Comparison of ENCODE assay signal across 11 mouse cellular contexts in the genomic region with DNA sequence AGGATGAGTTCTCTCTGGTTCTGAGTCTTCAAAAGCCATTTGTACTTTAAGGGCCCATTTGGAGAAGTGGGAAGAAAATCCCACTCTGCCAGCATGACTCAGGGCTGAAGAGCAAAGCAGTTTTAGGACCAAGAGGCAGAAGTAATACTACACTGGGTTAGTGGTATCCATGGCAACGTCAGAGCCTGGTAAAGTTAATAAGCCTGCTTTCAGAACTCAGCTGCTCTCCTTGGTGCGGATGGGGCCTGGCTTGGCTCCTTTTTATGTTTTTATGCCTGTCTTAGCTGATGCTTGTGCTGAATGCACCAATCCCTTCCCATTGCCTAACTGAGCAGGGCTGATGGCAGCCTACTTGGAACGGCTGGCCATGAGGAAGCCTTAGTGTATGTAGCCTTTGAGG.
DNase-seq lines count a peak whose midpoint lies in the region; ATAC-seq lines count a peak whose summit lies in the region.
"Had no signal": no experiment of that assay in that cellular context is flagged by ENCODE, and none has a peak within 500 bp of the region (broad histone marks: within the 10 kb centered on the region; RNA-seq: fewer than 3 reads in every experiment).

No protein-coding gene starts in this region.

- H3K36me3 ChIP-seq in embryonic facial prominence, embryonic 14.5 days (ENCODE audit: control insufficient read depth, insufficient read depth, low read length): no peaks in the 10 kb centered on the region
- H3K36me3 ChIP-seq in midbrain, embryonic 11.5 days (ENCODE audit: control insufficient read depth, insufficient read depth, low read length): no peaks in the 10 kb centered on the region
- H3K36me3 ChIP-seq: liver, embryonic 15.5 days had no signal

- H3K9ac ChIP-seq in embryonic facial prominence, embryonic 14.5 days (ENCODE audit: low read depth, low read length): no peak overlapping the region
- H3K9ac ChIP-seq in midbrain, embryonic 11.5 days (ENCODE audit: low read length): no peak overlapping the region
- H3K9ac ChIP-seq: liver, embryonic 15.5 days had no signal

- no peak overlapping the region for H3K4me3 ChIP-seq in embryonic facial prominence, embryonic 14.5 days (ENCODE audit: low read depth, low read length)
- H3K4me3 ChIP-seq in midbrain, embryonic 11.5 days (ENCODE audit: low read depth, low read length): no peak overlapping the region
- H3K4me3 ChIP-seq: liver, embryonic 15.5 days had no signal

- DNase-seq in brain, adult 2 months (ENCODE audit: low read depth, low spot score): peak; percentile 93
- peak; percentile 84 for DNase-seq in embryonic facial prominence, embryonic 14.5 days (ENCODE audit: low spot score)
- peak; percentile 48 to 72 for DNase-seq in layer of hippocampus, adult 18-20 months (ENCODE audit: low spot score in 2 of 2)
- peak; percentile 86 for DNase-seq in midbrain, embryonic 11.5 days (ENCODE audit: low spot score, missing footprints)
- no peak for DNase-seq in gastrocnemius, postnatal 14 days
- DNase-seq in heart, adult 11 months: no peak
- no peak for DNase-seq in ovary, postnatal 10 days (ENCODE audit: low spot score)
- DNase-seq in cerebellum, adult 11-12 months: no peak
- DNase-seq: gastrocnemius, postnatal 10 days had no signal

- 35% methylated on average over 3 of the region's 3 CpGs for WGBS in embryonic facial prominence, embryonic 14.5 days
- WGBS in midbrain, embryonic 11.5 days: 34% methylated on average over 3 of the region's 3 CpGs

- no peaks in the 10 kb centered on the region for H3K27me3 ChIP-seq in embryonic facial prominence, embryonic 14.5 days (replicated peaks; ENCODE audit: control insufficient read depth, insufficient read depth, low read length)
- H3K27me3 ChIP-seq in midbrain, embryonic 11.5 days (ENCODE audit: control insufficient read depth, insufficient read depth, low read length): no peaks in the 10 kb centered on the region
- H3K27me3 ChIP-seq: liver, embryonic 15.5 days; Patski had no signal

- intact Hi-C loops in gastrocnemius, postnatal 14 days (cut with DNase I; ENCODE audit: low total_unique reads): no loop called here

- no peak overlapping the region for H3K4me2 ChIP-seq in embryonic facial prominence, embryonic 14.5 days (ENCODE audit: low read depth, low read length)
- no peak overlapping the region for H3K4me2 ChIP-seq in midbrain, embryonic 11.5 days
- H3K4me2 ChIP-seq: liver, embryonic 15.5 days had no signal

- H3K9me3 ChIP-seq in embryonic facial prominence, embryonic 14.5 days (ENCODE audit: control insufficient read depth, low read length): no peaks in the 10 kb centered on the region
- H3K9me3 ChIP-seq in midbrain, embryonic 11.5 days (ENCODE audit: control insufficient read depth, low read length): no peaks in the 10 kb centered on the region
- H3K9me3 ChIP-seq: liver, embryonic 15.5 days had no signal

- no peaks in the 10 kb centered on the region for H3K4me1 ChIP-seq in embryonic facial prominence, embryonic 14.5 days (ENCODE audit: control insufficient read depth, insufficient read depth, low read length)
- H3K4me1 ChIP-seq in midbrain, embryonic 11.5 days (ENCODE audit: control insufficient read depth, insufficient read depth, low read length): peaks cover 9% of the 10 kb centered on the region; the same call in 1 of the 2 replicates
- H3K4me1 ChIP-seq: liver, embryonic 15.5 days had no signal

- peak; percentile 76 for ATAC-seq in embryonic facial prominence, embryonic 14.5 days (ENCODE audit: low read depth)
- ATAC-seq in midbrain, embryonic 11.5 days (ENCODE audit: low FRiP score): no peak
- ATAC-seq: Patski had no signal

- no peak overlapping the region for H3K27ac ChIP-seq in embryonic facial prominence, embryonic 14.5 days (replicated peaks; ENCODE audit: low read depth, low read length)
- H3K27ac ChIP-seq in midbrain, embryonic 11.5 days (ENCODE audit: low read depth, low read length): no peak overlapping the region
- H3K27ac ChIP-seq: liver, embryonic 15.5 days had no signal

Comparison
In these comparisons a context has a peak if more than half of its experiments do, and no peak if none do; other contexts are left out.
1. DNase-seq: peak in brain, adult 2 months (single experiment), embryonic facial prominence, embryonic 14.5 days (single experiment), layer of hippocampus, adult 18-20 months (2 of 2) and midbrain, embryonic 11.5 days (single experiment); none in gastrocnemius, postnatal 14 days (single experiment), heart, adult 11 months (single experiment), ovary, postnatal 10 days (single experiment) and cerebellum, adult 11-12 months (single experiment).